Mouse (Mus musculus): ENCODE results near the gene Acap3.

The Acap3 gene

GRCm38 (mm10) chr4:155891551-155892001 is at the start of gene Acap3, which contains the start of gene Pusl1:
TSS of gene Acap3 (plus strand) at chr4:155891822.
TSS of gene Pusl1 (minus strand) at chr4:155891781.
- peak; percentile 97 for DNase-seq (ENCODE audit: low read depth)

- DNase-seq (ENCODE audit: low read depth) = no peak
Measured at GRCm38 (mm10) chr4:155843231-155843630, 48.4 kb upstream of the Acap3 start.

- DNase-seq (ENCODE audit: low read depth) = peak; percentile 93
Measured at GRCm38 (mm10) chr4:155846871-155847578, 44.6 kb upstream of the Acap3 start, which contains the start of gene Dvl1. TSS of gene Dvl1 (plus strand) at chr4:155847402.

GRCm38 (mm10) chr4:155847591-155848352 is 43.9 kb upstream of the Acap3 start:
- peak; percentile 62 for DNase-seq (ENCODE audit: low read depth)

GRCm38 (mm10) chr4:155848434-155849095 is 43.1 kb upstream of the Acap3 start:
- no peak for DNase-seq (ENCODE audit: low read depth)

GRCm38 (mm10) chr4:155849391-155849790 is 42.2 kb upstream of the Acap3 start:
- no peak for DNase-seq (ENCODE audit: low read depth)

GRCm38 (mm10) chr4:155849792-155850451 is 41.7 kb upstream of the Acap3 start:
- DNase-seq (ENCODE audit: low read depth) = no peak

GRCm38 (mm10) chr4:155851368-155851767 is 40.3 kb upstream of the Acap3 start:
- DNase-seq (ENCODE audit: low read depth) = no peak

GRCm38 (mm10) chr4:155851951-155852411 is 39.6 kb upstream of the Acap3 start:
- no peak for DNase-seq (ENCODE audit: low read depth)

GRCm38 (mm10) chr4:155853421-155853820 is 38.2 kb upstream of the Acap3 start:
- DNase-seq (ENCODE audit: low read depth) = no peak

- DNase-seq (ENCODE audit: low read depth) = no peak
Measured at GRCm38 (mm10) chr4:155854991-155855390, 36.6 kb upstream of the Acap3 start.

- no peak for DNase-seq (ENCODE audit: low read depth)
Measured at GRCm38 (mm10) chr4:155856071-155856470, 35.6 kb upstream of the Acap3 start.

- DNase-seq (ENCODE audit: low read depth) = no peak
Measured at GRCm38 (mm10) chr4:155856881-155857280, 34.7 kb upstream of the Acap3 start.

GRCm38 (mm10) chr4:155859318-155859717 is 32.3 kb upstream of the Acap3 start:
- no peak for DNase-seq (ENCODE audit: low read depth)

GRCm38 (mm10) chr4:155861787-155862186 is 29.8 kb upstream of the Acap3 start:
- DNase-seq (ENCODE audit: low read depth) = no peak

- DNase-seq (ENCODE audit: low read depth) = no peak
Measured at GRCm38 (mm10) chr4:155863001-155863400, 28.6 kb upstream of the Acap3 start, which contains the start of gene Tas1r3. TSS of gene Tas1r3 (minus strand) at chr4:155863362.

- peak; percentile 40 for DNase-seq (ENCODE audit: low read depth)
Measured at GRCm38 (mm10) chr4:155868614-155869298, 22.9 kb upstream of the Acap3 start.

GRCm38 (mm10) chr4:155869317-155870033 is 22.1 kb upstream of the Acap3 start, which contains the start of the genes Cptp and Ints11:
TSS of gene Cptp (minus strand) at chr4:155869440.
TSS of gene Ints11 (plus strand) at chr4:155869546.
- peak; percentile 97 for DNase-seq (ENCODE audit: low read depth)

GRCm38 (mm10) chr4:155871404-155871803 is 20.2 kb upstream of the Acap3 start:
- DNase-seq (ENCODE audit: low read depth) = no peak

GRCm38 (mm10) chr4:155883587-155883986 is 8.0 kb upstream of the Acap3 start:
- no peak for DNase-seq (ENCODE audit: low read depth)
